Mouse (Mus musculus) heart, postnatal 0 days (tissue): Measurements from ENCODE around the gene Ssxb1.
"Not testable (repeated sequence)": the region's sequence is repeated elsewhere in the genome, so short reads cannot be mapped to it uniquely, and the experiment has no call there.

Experiments used
- CTCF ChIP-seq: IDR thresholded peaks from 2 replicates; pipeline ENCODE4 v1.5.1; 2016; ENCODE audit warnings: antibody characterized with exemption, control low read depth, low read depth
- EP300 ChIP-seq: IDR thresholded peaks from 2 replicates; pipeline ENCODE4 v1.6.1; 2016; ENCODE audit warnings: antibody characterized with exemption, low read depth

GRCm38 (mm10) chrX:8413005-8413404, at the start of gene Ssxb1:
- not testable (repeated sequence) for TF ChIP-seq EP300, CTCF
